Mouse (Mus musculus) bone marrow, adult 2 months (tissue): ENCODE results near the gene Cdkl3. TPM values are rescaled to one million over a fixed set of nuclear protein-coding genes. Genes with fewer than 3 reads are reported as not detected.

Source experiments
- H3K27ac ChIP-seq: fragments of 200-500 bp; 2 replicates; pipeline ENCODE4 v1.5.1; 2012; ENCODE audit warnings: low read depth, mild to moderate bottlenecking, control low read depth, inconsistent platforms, low read length; ENCODE audit not compliant: control insufficient read depth, poor library complexity, insufficient read depth
- H3K4me1 ChIP-seq: fragments of 200-500 bp; 2 replicates; pipeline ENCODE4 v1.6.1; 2011; ENCODE audit warnings: low read length; ENCODE audit not compliant: control insufficient read depth, insufficient read depth
- H3K4me3 ChIP-seq: fragments of 200-500 bp; replicated peaks from 2 replicates; pipeline ENCODE3; 2011; ENCODE audit warnings: mild to moderate bottlenecking, low read depth, low read length, control low read depth; ENCODE audit not compliant: control insufficient read depth
- CTCF ChIP-seq: fragments of 200-500 bp; IDR thresholded peaks from 2 replicates; pipeline ENCODE4 v1.5.1; 2011; ENCODE audit warnings: low read length, control low read depth; ENCODE audit not compliant: control insufficient read depth, insufficient read depth
- POLR2A ChIP-seq: fragments of 200-500 bp; IDR thresholded peaks from 2 replicates; pipeline ENCODE4 v1.6.1; 2011; ENCODE audit warnings: low read depth, mild to moderate bottlenecking, control low read depth, low read length, borderline replicate concordance; ENCODE audit not compliant: control insufficient read depth
- WGBS: fragments of 180-500 bp; shearing (Covaris S2); methylation state at CpG from one replicate; pipeline ENCODE4 v1.1.7; 2018; 5-methylcytosine and 5-hydroxymethylcytosine counted together
- polyA plus RNA-seq: library from polyadenylated mRNA; stranded (reverse); fragments of >200 nt; gene quantifications from 2 replicates; pipeline ENCODE4 v1.2.4, GENCODE M21; 2011; ENCODE audit warnings: low replicate concordance; ENCODE audit not compliant: missing spikeins, insufficient read depth, insufficient read length

Gene Cdkl3
- polyA plus RNA-seq, 1 experiment: 6.7 TPM

GRCm38 (mm10) chr11:52127760-52128159 is 123.7 kb downstream of the Cdkl3 start:
- Histone ChIP-seq H3K4me1 (no peaks in the 10 kb centered on the region), H3K4me3 (no peak overlapping the region), H3K27ac (no peak overlapping the region)
- TF ChIP-seq POLR2A: no peak
- TF ChIP-seq CTCF: no peak
- 71% methylated on average over 5 of the region's 5 CpGs for WGBS

GRCm38 (mm10) chr11:52128316-52129061 is 124.5 kb downstream of the Cdkl3 start:
- 78% methylated on average over 5 of the region's 5 CpGs for WGBS
- Histone ChIP-seq H3K27ac (no peak overlapping the region), H3K4me3 (no peak overlapping the region), H3K4me1 (no peaks in the 10 kb centered on the region)
- no peak for TF ChIP-seq CTCF

- no peaks in the 10 kb centered on the region for H3K4me1 ChIP-seq
- 35% methylated on average over 3 of the region's 3 CpGs for WGBS
- TF ChIP-seq POLR2A: no peak
- TF ChIP-seq CTCF: no peak
- H3K4me3 ChIP-seq: no peak overlapping the region
- H3K27ac ChIP-seq: no peak overlapping the region
Measured at GRCm38 (mm10) chr11:52129171-52129570, 125.2 kb downstream of the Cdkl3 start.

GRCm38 (mm10) chr11:52129621-52130450 is 125.8 kb downstream of the Cdkl3 start:
- Histone ChIP-seq H3K4me3 (no peak overlapping the region), H3K27ac (no peak overlapping the region), H3K4me1 (no peaks in the 10 kb centered on the region)
- no peak for TF ChIP-seq POLR2A
- TF ChIP-seq CTCF: no peak
- 80% methylated on average over 10 of the region's 10 CpGs for WGBS

GRCm38 (mm10) chr11:52130451-52131068 is 126.5 kb downstream of the Cdkl3 start:
- 83% methylated on average over 7 of the region's 7 CpGs for WGBS
- TF ChIP-seq POLR2A (no peak), CTCF (0 out of 2 replicates have a peak, but pooled peaks have one; percentile 25)

More at GRCm38 (mm10) chr11:52130451-52131068, 126.5 kb downstream of the Cdkl3 start:
- H3K27ac ChIP-seq: no peak overlapping the region
- no peak overlapping the region for H3K4me3 ChIP-seq
- H3K4me1 ChIP-seq: no peaks in the 10 kb centered on the region

Other genes starting within 250 kb of the Cdkl3 start
- 4.0 and 4.3 TPM in 2 replicates for gene Sec24a, start 240.6 kb upstream of the Cdkl3 start, polyA plus RNA-seq
- 5.7 and 9.3 TPM in 2 replicates for gene Sar1b, start 240.5 kb upstream of the Cdkl3 start, polyA plus RNA-seq
- 5.5 and 5.9 TPM in 2 replicates for gene Jade2, start 146.6 kb upstream of the Cdkl3 start, polyA plus RNA-seq
- 20.9 and 27.8 TPM in 2 replicates for gene Cdkn2aipnl, start 36.6 kb upstream of the Cdkl3 start, polyA plus RNA-seq
- gene Ube2b, start 3.5 kb upstream of the Cdkl3 start, polyA plus RNA-seq: 89.5 and 122 TPM in 2 replicates
- 29.8 and 38.0 TPM in 2 replicates for gene Ppp2ca, start 94.5 kb downstream of the Cdkl3 start, polyA plus RNA-seq
- gene Olfr1373, start 141.3 kb downstream of the Cdkl3 start, polyA plus RNA-seq: not detected in 2 replicates
- gene Olfr1371, start 209.8 kb downstream of the Cdkl3 start, polyA plus RNA-seq: not detected in 2 replicates
- gene Skp1a, start 227.8 kb downstream of the Cdkl3 start, polyA plus RNA-seq: 102 and 171 TPM in 2 replicates